Mouse (Mus musculus): ENCODE data around the gene Rel. TPM values are rescaled to one million over a fixed set of nuclear protein-coding genes. Genes with fewer than 3 reads are reported as not detected.

The Rel gene
- polyA plus RNA-seq, 1 experiment from 2014 or later, result 0.96 TPM

DNA sequence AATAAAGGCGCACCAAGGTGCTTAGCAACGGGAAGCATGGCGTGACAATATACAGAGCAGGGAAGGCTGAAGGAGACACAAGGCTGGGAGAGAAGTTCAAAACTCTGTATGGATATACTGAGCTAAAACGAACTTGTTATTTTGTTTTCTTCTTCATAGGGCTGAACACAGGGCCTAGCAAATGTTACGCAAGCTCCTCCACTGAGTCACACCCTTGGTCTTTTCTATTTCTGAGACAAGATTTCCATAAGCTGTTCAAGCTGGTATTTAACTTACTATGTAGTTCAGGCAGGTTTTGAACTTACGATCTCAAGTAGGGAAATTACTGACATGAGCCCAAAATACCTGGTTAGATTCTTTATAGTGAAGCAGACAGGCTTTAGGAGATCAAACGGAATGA lies 29.4 kb downstream of the Rel start:
- 88% methylated on average over 7 of the region's 7 CpGs for WGBS
- H3K4me3 ChIP-seq, result no peak overlapping the region
- H3K4me1 ChIP-seq, result no peaks in the 10 kb centered on the region
- no peak overlapping the region for H3K9ac ChIP-seq
- H3K9me3 ChIP-seq, result no peaks in the 10 kb centered on the region
- no peak overlapping the region for H3K27ac ChIP-seq
- H3K4me2 ChIP-seq, result no peak overlapping the region
- ATAC-seq (ENCODE audit: borderline replicate concordance, extremely low read depth, low FRiP score, low TSS enrichment), result no peak
- no peaks in the 10 kb centered on the region for H3K27me3 ChIP-seq
- H3K36me3 ChIP-seq, result no peaks in the 10 kb centered on the region

DNA sequence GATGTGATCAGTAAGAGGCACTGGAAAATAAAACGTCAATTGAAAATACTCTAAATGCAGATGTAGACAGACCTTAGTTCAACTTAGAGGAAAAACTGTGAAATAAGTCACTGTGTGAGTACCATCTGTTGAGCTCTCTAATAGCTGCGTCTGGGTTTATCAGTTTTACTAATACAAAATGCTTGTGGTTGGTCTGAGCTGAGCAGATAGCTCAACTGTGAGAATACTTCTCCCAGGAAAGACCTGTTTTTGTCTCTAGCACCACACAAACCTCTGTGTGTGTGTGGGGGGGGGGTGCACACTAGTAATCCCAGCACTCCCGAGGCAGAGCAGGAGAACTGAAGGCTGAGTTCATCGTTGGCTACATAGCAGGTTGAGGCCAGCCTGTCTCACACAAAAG lies 29.9 kb downstream of the Rel start:
- 65% methylated on average over 4 of the region's 4 CpGs for WGBS
- Histone ChIP-seq H3K4me3 (no peak overlapping the region), H3K4me1 (no peaks in the 10 kb centered on the region), H3K27ac (no peak overlapping the region), H3K9ac (no peak overlapping the region), H3K27me3 (no peaks in the 10 kb centered on the region), H3K36me3 (no peaks in the 10 kb centered on the region), H3K9me3 (no peaks in the 10 kb centered on the region), H3K4me2 (no peak overlapping the region)
- ATAC-seq (ENCODE audit: borderline replicate concordance, extremely low read depth, low FRiP score, low TSS enrichment), result no peak

DNA sequence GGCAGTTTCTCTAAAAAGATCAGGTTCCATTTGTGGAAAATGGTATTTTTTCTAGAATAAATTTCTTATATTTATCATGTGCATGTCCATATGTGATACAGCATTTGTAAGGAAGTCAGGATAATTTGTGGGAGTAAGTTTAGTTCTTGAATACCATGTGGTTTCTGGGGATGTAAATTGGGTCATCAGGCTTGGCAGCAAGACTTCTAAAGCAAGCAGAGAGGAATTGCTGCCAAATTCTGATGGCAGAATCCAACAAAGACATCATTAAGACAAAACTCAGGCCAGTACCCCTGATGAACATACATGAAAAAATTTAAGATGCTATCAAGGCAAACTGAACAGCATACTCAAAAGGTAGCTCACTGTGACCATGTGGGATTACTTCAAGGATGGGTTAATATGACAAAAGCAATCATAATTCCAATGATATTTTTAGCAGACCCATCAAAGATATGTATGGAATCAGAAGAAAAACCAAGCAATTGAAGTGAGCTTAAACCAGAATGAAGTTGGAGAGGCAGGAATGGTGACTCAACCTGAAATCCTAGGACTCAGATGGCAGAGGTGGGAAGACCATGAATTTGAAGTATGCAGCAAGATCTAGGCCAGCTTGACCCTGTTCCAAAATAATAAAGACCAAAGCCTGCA lies 34.8 kb downstream of the Rel start:
- Histone ChIP-seq H3K9me3 (no peaks in the 10 kb centered on the region), H3K36me3 (peaks cover 4% of the 10 kb centered on the region; the same call in 1 of the 2 replicates), H3K27ac (no peak overlapping the region), H3K4me3 (no peak overlapping the region), H3K4me2 (no peak overlapping the region), H3K27me3 (no peaks in the 10 kb centered on the region), H3K9ac (no peak overlapping the region), H3K4me1 (no peaks in the 10 kb centered on the region)
- no peak for ATAC-seq (ENCODE audit: borderline replicate concordance, extremely low read depth, low FRiP score, low TSS enrichment)

DNA sequence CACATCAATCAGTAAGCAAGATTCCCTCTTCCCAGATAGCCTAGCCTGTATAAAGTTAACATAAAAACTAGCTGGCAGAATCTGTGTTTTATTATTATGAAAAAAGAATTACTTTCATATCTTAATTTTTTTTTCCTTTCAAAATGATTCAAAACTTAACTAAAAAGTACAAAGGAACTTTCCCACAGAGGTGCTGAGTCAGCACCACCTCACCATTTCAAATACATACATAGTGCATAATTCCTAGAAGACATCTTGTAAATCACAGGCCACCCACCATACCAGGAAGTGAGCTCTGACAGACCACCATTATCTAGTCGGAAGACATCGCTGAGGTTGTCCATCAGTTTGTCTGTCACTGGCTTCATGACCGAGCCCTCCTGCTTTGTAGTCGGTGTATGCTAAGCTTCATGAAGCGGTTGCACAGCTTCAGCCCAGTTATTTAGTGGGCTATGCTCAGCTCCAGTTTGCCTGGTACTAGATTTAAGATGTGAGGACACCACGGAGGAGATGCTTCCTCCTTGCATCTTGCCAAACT lies 36.0 kb downstream of the Rel start:
- H3K4me3 ChIP-seq, result no peak overlapping the region
- H3K9ac ChIP-seq, result no peak overlapping the region
- no peak overlapping the region for H3K27ac ChIP-seq
- H3K9me3 ChIP-seq, result no peaks in the 10 kb centered on the region
- no peak for ATAC-seq (ENCODE audit: borderline replicate concordance, extremely low read depth, low FRiP score, low TSS enrichment)
- no peaks in the 10 kb centered on the region for H3K4me1 ChIP-seq
- peaks cover 12% of the 10 kb centered on the region; the same call in 1 of the 2 replicates for H3K36me3 ChIP-seq
- no peak overlapping the region for H3K4me2 ChIP-seq
- 89% methylated on average over 6 of the region's 6 CpGs for WGBS
- no peaks in the 10 kb centered on the region for H3K27me3 ChIP-seq

DNA sequence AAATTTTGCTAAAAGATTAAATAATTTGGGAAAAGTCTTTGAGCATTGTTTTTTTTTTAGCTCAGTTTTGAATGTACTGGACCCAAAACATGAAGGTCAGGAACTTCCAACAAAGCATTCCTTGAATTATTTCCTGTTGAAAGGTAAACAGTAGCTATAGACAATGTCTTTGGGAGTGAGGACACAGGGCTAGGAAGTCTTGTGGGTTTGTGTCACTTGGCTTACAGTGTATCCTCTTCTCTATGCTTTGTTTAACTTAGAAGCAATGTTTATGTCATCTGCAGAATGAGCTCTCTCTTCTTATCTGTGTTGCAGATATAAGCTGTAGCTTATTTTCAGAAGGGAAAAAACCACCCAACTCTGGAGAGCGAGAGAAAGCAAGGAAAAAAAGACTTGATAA lies 37.9 kb downstream of the Rel start:
- no peak overlapping the region for H3K4me3 ChIP-seq
- ATAC-seq (ENCODE audit: borderline replicate concordance, extremely low read depth, low FRiP score, low TSS enrichment), result peak; percentile 31; the same call in 1 of the 2 replicates
- no peaks in the 10 kb centered on the region for H3K4me1 ChIP-seq
- no peak overlapping the region for H3K4me2 ChIP-seq
- H3K9ac ChIP-seq, result no peak overlapping the region
- WGBS, result 48% methylated on average over 1 of the region's 1 CpGs
- no peak overlapping the region for H3K27ac ChIP-seq
- no peaks in the 10 kb centered on the region for H3K27me3 ChIP-seq
- H3K9me3 ChIP-seq, result no peaks in the 10 kb centered on the region
- H3K36me3 ChIP-seq, result peaks cover 23% of the 10 kb centered on the region; the same call in 1 of the 2 replicates

DNA sequence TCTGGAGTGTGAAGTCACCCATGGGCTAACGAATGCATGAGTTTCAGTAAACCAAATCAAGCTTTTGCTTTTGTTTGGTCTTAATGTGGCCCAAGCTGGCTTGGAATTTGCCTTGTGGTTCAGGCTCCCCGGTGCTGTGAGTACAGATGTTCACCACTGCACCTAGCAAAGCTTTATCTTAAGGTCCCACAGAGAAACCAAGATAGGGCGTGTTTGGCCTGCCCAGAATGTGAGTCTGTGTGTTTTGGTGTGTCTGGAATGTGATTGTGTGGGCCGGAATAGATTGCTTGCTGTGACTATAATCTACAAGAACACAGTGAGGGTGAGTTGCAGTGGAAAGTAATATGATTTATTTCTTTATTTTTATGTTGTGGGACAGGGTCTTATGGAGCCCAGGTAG lies 40.6 kb downstream of the Rel start:
- no peak overlapping the region for H3K27ac ChIP-seq
- H3K4me1 ChIP-seq, result no peaks in the 10 kb centered on the region
- no peak for ATAC-seq (ENCODE audit: borderline replicate concordance, extremely low read depth, low FRiP score, low TSS enrichment)
- no peaks in the 10 kb centered on the region for H3K27me3 ChIP-seq
- 75% methylated on average over 4 of the region's 4 CpGs for WGBS
- no peak overlapping the region for H3K9ac ChIP-seq
- H3K9me3 ChIP-seq, result no peaks in the 10 kb centered on the region
- H3K4me3 ChIP-seq, result no peak overlapping the region
- H3K4me2 ChIP-seq, result no peak overlapping the region
- H3K36me3 ChIP-seq, result peaks cover 23% of the 10 kb centered on the region; the same call in 1 of the 2 replicates

DNA sequence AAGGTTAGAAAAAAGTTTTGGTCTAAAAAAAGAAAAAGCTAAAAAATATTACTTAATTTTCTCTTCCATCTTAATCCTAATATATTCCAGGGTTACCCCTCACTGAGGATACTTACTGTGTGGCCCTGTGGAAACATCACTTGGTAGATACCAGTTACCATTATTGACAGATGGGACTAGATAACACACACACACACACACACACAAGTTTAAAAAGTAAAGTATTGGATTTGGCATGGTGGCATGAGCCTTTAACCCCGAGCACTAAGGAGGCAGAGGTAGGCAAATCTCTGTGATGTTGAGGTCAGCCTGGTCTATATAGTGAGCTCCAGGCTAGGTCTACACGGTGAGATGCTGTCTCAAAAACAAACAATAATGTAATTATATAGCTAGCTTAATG lies 42.6 kb downstream of the Rel start:
- Histone ChIP-seq H3K4me3 (no peak overlapping the region), H3K9me3 (no peaks in the 10 kb centered on the region), H3K4me1 (no peaks in the 10 kb centered on the region), H3K9ac (no peak overlapping the region), H3K36me3 (peaks cover 27% of the 10 kb centered on the region; the same call in 1 of the 2 replicates), H3K27me3 (no peaks in the 10 kb centered on the region), H3K4me2 (no peak overlapping the region), H3K27ac (no peak overlapping the region)
- 86% methylated on average over 2 of the region's 2 CpGs for WGBS
- no peak for ATAC-seq (ENCODE audit: borderline replicate concordance, extremely low read depth, low FRiP score, low TSS enrichment)

DNA sequence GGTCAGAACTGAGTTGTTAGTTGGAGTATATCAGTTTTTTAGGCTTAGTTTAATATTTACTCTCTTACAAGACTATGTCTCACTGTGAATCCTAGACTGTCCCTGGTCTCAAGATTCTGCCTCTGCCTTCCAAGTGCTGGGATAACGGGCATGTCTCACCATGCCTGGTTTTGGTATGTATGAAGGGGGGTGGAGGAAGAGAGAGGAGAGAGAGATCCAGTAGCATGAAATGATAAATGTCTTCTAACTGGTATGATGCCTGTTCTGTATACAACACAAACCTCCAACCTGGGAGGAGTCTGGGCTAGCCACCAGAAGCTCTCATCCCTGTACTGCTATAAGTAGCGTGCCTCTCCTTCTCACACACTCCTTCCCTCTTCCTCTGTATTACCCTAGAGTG lies 44.3 kb downstream of the Rel start:
- Histone ChIP-seq H3K36me3 (peaks cover 28% of the 10 kb centered on the region; the same call in 1 of the 2 replicates), H3K9ac (no peak overlapping the region), H3K4me1 (no peaks in the 10 kb centered on the region), H3K4me3 (no peak overlapping the region), H3K9me3 (no peaks in the 10 kb centered on the region), H3K4me2 (no peak overlapping the region), H3K27ac (no peak overlapping the region), H3K27me3 (no peaks in the 10 kb centered on the region)
- no peak for ATAC-seq (ENCODE audit: borderline replicate concordance, extremely low read depth, low FRiP score, low TSS enrichment)
- 80% methylated on average over 2 of the region's 2 CpGs for WGBS

DNA sequence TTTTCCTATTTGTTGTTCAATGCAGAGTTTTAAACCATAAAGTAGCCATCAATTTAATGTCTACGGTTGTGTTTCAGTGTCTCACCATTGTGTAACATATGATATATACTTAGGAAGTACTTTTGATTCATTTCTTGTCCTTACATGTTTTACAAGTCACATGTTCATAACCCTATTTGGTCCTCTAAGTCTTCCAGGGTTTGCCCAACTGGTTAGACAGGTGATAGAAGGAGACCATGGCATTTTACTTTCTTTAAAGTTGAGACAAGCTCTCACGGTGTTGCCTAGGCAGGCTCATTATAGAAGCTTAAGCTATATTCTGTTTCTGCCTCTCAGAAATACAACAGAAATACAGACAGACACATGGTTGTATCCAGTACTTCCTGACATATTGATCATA lies 44.9 kb downstream of the Rel start:
- H3K27me3 ChIP-seq, result no peaks in the 10 kb centered on the region
- H3K9ac ChIP-seq, result no peak overlapping the region
- no peak overlapping the region for H3K4me2 ChIP-seq
- no peaks in the 10 kb centered on the region for H3K9me3 ChIP-seq
- no peak overlapping the region for H3K4me3 ChIP-seq
- H3K4me1 ChIP-seq, result no peaks in the 10 kb centered on the region
- peaks cover 25% of the 10 kb centered on the region; the same call in 1 of the 2 replicates for H3K36me3 ChIP-seq
- H3K27ac ChIP-seq, result no peak overlapping the region
- 90% methylated on average over 2 of the region's 2 CpGs for WGBS
- ATAC-seq (ENCODE audit: borderline replicate concordance, extremely low read depth, low FRiP score, low TSS enrichment), result no peak

DNA sequence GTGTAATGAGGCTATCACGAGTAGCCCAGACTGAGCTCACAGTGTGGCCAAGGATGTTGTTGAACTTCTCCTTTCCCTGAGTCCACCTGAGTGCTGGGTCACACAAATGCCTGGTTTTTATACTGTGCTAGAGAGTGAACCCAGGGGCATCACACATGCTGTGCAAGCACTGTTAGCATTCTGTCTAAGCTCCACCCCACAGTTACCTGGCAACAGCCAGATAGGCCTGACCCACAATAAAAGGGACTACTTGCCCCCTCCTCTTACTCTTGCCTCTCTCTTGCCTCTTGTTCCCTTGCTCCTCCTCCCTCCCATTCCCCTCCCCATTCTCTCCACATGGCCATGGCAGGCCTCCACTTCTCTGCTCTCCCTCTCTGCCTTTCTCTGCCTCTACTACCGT lies 48.4 kb downstream of the Rel start:
- peaks cover 26% of the 10 kb centered on the region for H3K36me3 ChIP-seq

DNA sequence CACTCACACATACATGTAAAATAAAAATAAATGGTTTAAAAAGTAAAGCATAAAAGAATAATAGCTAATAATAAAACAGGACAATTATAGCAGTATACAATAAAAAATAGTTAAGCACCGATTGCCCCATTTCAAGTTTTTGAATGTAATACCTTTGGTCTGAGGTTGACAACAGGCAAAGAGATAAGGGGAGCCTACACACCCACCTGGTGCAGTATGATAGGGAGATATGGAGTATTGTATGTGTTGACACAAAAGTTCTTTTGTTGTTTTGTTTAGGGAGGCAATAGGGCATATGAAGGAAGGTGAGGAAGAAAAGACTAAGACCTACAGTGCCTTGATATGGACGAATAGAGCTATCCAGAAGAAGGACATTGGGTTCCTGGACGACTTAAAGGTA lies 50.9 kb downstream of the Rel start:
- no peak overlapping the region for H3K9ac ChIP-seq

More for the DNA sequence above, 48.4 kb downstream of the Rel start:
- H3K9ac ChIP-seq, result no peak overlapping the region
- H3K27me3 ChIP-seq, result no peaks in the 10 kb centered on the region
- 0 out of 2 replicates have a peak, but pooled peaks have one; percentile 8 for ATAC-seq (ENCODE audit: borderline replicate concordance, extremely low read depth, low FRiP score, low TSS enrichment)
- H3K4me3 ChIP-seq, result no peak overlapping the region
- H3K27ac ChIP-seq, result no peak overlapping the region
- 51% methylated on average over 2 of the region's 2 CpGs for WGBS
- no peaks in the 10 kb centered on the region for H3K9me3 ChIP-seq
- H3K4me1 ChIP-seq, result no peaks in the 10 kb centered on the region
- no peak overlapping the region for H3K4me2 ChIP-seq

DNA sequence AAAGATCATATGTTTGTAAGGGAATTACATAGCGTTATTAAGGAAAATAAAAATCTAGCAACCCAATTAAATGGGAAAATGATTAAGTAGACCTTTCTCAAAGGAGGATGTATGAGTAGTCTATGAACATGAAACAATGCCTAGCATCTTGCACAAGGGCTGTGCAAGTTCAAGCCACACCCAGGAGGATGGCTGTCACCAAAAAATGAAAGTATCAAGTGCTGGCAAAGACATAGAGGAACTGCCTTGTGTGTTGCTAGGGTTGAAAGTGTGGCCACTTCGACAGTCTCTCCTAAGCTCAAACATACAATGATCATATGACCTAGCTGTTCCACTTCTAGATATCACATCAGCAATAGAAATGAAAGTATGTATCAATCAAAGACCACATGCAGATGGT lies 51.9 kb downstream of the Rel start:
- Histone ChIP-seq H3K4me2 (no peak overlapping the region), H3K9ac (no peak overlapping the region), H3K27me3 (no peaks in the 10 kb centered on the region), H3K36me3 (peaks cover 39% of the 10 kb centered on the region), H3K4me3 (no peak overlapping the region), H3K9me3 (no peaks in the 10 kb centered on the region), H3K4me1 (no peaks in the 10 kb centered on the region), H3K27ac (no peak overlapping the region)
- WGBS, result 96% methylated on average over 2 of the region's 2 CpGs
- no peak for ATAC-seq (ENCODE audit: borderline replicate concordance, extremely low read depth, low FRiP score, low TSS enrichment)

More for the DNA sequence above, 50.9 kb downstream of the Rel start:
- Histone ChIP-seq H3K9me3 (no peaks in the 10 kb centered on the region), H3K4me2 (no peak overlapping the region), H3K4me3 (no peak overlapping the region), H3K36me3 (peaks cover 35% of the 10 kb centered on the region), H3K27ac (no peak overlapping the region), H3K4me1 (no peaks in the 10 kb centered on the region), H3K27me3 (no peaks in the 10 kb centered on the region)
- 80% methylated on average over 3 of the region's 3 CpGs for WGBS
- no peak for ATAC-seq (ENCODE audit: borderline replicate concordance, extremely low read depth, low FRiP score, low TSS enrichment)
